Mouse (Mus musculus) thymus, postnatal 25 days (tissue): ENCODE results near the gene Stpg3.

Source experiments
- DNase-seq: peaks from one replicate; pipeline ENCODE4 v3.0.0; 2022

Gene Stpg3

DNA sequence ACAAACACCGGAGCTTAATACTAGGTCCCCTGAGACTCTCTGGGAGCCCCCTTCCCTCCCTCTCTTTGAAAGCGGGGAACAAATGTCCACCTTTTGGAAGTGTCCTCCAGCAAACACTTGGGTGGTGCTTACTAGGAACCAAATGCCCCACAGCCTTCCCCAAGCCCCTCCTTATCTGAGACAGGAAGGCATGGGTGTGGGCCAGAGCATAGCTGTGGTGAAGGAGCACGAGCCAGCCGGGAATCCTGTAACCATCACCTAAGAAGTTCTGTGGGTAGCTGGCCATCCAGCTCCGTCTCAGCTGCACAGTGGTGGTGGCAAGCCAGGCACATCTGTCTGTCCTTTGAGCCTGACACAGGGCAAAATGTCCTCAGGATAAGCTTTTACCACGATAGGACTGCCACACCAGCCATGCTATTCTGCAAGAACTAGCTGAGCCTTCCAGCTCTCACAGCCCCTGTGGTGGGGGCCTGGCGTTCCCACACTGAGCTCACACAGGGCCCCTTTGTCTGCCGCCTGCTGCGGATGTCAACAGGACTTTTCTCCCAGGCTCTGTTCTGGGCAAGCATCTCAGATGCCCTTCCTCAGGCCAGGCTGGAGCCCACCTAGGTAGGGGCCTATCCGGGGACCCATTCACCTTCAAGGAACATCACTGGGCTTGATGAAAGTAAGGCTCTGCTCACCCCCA lies 36.0 kb downstream of the Stpg3 start:
- no peak for DNase-seq

DNA sequence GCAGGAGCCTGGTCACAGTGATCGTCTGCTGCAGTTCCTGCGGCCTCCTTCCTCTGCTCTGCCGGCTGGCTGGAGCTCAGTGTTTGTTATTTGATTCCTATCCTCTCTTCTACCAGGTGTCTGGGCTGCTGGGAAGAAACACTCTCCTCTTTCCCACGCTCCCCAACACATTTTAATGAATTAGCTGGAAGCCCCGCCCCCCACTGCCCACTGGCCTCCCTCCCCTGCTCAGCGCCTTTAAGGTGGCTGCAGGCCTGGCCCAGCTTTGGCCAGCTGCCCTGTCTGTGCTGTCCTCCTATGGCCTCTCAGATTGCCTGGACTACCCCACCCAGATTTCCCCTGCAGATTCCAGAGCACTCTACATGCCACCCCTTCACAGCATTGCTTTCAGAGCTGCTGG lies 36.8 kb downstream of the Stpg3 start:
- DNase-seq, result no peak

DNA sequence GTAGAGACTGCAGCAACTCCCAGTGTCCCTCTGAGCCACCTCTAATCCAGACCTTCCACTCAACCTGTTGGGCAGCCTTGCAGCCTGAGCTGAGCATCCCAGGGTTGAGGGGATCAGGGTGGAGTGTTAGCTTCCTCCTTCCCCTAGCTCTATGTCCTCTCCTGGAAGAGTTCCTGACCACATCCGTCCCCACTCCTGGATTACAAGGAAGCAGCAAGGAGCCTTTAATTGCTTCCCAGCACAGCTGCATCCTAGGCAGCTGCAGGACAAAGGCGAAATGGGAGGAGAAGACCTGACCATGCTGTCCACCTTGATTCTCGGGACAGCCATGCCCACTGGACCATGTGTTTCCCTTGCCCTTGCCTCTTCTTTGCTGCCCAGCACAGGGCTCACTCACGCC lies 37.4 kb downstream of the Stpg3 start:
- DNase-seq, result no peak

DNA sequence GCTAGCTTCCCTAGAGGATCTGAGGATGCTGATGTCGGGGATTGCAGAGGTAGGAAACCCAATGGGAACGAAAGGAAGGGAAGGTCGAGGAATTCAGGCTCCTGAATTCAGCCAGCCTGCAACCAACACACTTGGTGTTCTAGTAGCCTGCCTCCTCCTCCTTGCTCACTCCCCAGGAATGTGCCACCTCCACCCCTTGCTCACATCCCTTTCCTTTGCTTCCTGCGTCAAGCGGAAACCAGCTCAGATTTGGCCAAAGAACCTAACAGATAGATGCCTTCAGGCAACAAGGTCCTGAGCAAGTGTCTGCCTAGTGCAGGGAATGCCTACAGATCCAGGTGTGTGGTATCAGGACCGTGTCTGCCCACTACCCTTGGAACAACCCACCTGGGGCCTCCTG lies 37.9 kb downstream of the Stpg3 start:
- DNase-seq, result no peak

DNA sequence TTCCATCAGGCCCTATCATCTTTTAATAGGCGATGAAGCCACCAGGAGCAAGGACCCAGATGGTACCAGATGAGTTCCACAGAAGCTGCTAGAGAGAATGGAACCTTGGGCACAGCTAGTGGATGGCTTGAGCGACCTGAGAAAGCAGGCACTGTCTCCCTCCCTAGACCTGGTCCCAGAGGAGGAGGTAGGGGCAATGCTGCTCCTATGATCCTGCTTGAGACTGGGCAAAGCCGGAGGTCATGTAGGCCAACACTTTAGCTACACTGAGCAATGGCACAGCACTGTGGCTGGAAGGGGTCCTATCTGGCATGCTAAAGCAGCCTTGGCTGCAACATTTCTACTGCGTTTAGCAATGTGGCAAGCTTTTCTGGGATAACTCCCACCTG lies 38.8 kb downstream of the Stpg3 start:
- no peak for DNase-seq

DNA sequence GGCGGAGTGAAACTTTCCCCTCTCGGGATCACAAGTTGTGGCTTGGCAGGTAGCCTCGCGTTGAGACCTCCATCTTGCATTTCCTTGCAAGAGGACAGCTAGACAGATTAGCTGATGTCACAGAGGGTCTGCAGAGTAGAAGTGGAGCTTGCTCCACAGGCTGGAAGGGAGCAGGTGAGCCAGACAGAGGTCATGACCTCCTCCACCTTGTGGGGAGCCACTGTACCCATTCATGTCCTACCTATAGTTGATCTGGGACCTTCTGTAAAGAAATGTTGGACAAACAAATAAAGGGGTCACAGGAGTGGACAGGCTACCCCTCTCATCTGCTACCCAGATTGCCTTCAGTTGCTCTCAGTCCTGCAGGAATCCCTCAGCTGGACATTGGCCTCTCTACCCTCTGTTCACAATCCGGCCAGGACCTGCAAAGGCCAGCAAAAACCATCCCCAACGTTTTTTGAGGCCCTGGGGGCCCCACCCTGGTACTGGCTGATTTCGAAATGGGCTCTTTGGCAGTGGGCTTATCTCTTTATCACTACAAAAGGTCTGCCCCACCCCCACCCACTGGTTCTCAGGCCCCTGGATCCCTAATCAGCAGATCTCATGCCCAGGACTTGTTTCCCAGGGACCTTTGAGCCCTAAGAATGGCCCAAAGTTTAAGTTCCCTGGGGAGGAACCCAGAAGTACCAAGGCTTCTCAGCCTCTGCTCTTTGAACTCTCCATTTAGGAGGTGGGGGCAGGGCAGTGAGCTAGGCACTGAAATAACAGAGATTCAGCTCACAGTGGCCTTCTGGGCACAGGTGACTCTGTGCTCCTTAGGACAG lies 39.4 kb downstream of the Stpg3 start:
- DNase-seq, result no peak

DNA sequence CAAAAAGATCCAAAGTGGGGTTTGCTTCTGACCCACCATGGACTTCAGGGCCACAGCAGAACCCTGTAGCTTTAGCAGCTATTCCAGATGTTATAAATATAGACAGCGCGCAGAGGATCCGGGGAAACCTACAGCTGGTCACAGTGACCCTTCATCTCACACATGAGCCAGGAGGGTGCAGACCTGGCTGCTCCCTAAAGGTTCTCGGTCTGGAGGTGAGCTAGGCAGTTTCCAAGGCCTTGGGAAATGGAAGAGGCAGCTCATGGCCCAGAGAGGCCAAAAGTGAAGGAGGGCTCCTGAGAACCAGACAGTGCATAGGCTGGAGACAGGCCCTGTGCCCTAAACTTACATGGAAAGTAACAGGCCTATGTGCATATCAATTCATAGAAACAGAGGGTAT lies 40.6 kb downstream of the Stpg3 start:
- DNase-seq, result no peak

DNA sequence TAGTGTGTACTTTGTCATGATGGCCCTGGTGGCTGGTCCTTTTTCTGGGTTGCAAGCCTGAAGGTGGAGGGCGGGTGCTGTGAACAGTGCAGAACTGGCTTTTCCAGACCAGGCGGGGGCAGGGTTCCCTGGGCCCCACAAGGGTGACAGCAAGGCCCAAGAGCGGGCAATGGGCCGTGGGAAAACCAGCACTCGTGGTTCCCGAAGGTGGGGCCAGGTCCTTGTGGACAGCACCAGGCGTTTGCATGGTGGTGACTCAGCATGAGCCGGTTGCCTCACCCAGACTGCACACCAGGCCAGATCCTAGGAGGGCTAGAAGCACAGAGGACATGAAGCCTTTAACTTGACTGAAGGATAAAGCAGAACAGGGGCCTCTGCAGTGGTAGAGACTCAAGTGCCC lies 41.8 kb downstream of the Stpg3 start:
- DNase-seq, result no peak

DNA sequence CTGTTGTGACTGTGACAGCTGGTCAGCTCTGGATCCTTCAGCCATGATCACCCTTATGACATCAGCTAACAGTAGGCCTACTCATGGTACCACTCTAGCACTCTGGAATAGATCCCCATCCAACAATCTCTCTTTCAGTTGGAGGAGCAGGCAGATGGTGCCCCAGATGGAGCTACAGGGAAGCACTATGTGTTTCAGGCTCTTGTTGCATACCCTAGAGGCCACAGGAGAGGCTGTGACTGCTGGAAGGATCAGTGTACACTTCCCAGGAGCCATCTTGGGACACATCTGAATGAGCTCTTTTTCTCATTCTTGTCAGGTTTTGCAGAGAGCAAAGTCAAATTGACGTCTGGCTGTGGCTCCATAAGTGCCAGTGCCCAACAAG lies 42.7 kb downstream of the Stpg3 start:
- DNase-seq, result no peak

DNA sequence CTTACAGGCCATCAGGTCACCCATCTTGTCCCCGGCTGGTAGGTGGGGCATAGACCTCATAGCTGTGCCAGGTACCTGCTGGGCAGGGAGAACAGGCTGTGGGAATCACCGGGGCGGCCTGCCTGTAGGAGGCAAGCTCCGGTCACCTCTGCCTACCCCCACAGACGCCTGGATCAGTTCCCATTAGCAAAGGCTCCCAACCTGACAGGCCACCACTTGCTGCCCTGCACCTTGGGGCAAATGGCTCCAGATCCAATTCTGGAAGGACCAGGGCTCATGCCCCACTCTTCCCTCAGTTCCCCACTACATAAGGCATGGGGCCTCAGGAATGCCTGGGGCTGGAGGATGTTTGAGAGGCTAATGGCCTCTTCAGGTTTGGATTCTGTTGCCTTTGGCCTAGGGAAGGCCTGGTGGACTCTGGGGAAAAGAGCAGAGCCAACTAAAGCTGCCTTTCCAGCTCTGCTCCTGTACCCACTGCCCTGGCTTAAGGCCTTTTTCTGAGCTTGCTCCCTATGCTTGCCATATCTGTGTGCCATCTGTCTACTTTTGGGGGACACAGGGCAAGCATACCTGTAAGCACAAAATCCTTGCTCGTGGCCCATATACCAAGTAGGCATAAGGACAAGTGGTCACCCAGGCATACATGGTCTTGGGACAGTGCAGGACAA lies 43.2 kb downstream of the Stpg3 start:
- no peak for DNase-seq

DNA sequence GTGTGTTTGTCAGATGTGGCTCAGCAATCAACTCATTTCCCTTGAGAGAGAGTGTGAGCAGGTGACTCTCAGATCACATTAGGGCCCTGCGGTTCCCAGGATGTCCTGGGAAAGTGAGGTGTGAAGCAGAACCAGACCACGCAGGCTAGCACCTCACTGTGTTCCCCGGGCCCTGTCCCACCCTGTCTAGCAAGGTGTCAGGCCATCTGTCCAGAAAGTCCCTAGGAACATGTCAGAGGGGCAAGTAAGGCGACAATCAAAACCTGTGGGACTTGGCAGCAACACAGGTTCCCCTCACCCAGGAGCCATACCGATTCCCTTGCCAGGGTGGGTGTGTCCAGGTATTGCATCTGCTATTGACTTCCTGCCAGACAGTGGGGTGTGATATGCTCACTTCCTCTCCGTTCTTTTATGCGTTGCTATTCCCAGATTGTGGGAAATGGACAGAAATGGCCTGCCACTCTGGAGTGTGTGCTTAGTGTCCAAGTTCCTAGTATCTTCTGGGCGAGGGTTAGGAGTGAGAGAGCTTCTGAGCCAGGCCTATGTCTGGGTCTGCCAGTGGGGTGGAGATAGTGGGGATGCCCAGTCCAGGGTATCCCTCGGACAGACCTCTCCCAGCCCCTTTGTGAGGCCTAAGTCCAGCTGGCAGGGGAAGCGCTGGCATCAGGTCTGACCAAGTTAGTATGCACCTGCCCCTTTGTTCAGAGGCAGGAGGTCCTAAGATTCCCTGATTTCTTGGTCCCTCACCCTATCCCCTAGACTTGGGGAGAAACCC lies 43.9 kb downstream of the Stpg3 start:
- DNase-seq, result no peak

DNA sequence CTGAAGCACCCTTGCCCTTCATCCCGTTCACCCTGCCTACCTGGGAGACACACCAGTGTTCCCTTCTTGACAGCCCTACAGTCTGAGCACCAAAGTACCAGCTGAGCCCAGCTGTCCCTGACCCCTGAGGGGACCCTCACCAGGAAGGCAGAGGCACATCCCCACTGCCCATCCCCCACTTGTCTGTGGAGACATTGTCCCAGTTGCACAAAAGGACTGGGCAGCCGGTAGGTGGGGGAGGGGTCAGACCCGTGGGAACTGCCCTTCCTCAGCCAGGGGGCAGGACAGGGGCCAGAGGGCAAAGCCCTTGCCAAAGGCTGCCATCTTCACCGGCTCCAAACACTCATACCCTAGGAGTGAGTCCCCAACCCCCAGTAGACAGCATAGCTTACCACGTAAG lies 44.7 kb downstream of the Stpg3 start:
- DNase-seq, result no peak

DNA sequence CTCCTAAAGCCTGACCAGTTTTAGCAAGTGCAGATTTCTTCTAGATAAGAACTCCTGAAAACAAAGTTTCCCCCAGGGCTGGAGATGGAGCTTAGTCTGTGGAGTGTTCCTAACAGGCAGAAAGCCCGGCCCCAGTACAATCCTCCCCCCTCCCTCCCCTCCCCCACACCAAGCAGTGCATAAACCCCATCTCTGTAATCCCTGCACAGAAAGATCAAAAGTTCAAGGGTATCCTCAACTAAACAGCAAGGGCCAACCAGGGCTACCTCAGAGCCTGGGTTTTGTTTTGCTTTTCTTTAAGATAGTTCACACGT lies 45.8 kb downstream of the Stpg3 start:
- DNase-seq, result no peak

DNA sequence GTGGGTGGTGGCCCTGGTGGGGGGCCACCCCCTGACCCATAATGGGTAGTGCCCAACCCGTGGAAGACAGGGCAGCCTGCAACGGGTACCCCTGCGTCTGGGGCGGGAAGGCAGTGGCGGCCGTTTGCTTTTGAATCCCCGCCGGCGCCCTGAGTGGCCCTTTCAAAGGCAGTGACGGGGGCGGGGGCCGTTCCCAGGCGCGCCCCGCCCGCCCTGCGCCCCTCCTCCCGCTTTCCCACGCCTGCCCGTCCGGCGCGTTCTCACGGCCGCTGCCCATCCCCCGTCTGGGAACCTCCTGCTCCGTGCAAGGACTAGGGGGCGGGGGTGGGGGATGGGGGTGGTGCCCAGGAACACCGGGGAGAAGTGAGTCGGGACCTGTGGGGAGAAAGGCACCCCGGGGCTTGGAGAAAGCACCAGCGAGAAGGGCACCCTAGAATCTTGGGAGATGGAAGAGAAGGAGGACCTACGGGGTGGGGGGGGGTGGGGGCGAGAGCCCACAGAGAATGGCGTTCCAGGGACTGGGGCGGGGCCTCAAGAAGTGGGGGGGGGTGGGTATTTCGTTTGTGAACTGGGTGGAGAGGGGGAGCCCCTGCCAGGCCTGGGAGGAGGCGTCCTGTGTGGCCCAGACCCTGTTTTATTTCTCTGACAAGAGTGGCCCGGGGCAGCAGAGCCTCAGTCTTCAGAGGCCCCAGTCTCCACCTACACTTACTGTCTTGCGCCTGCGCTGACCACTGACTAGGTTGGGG lies 46.3 kb downstream of the Stpg3 start:
- peak; percentile 55 for DNase-seq

DNA sequence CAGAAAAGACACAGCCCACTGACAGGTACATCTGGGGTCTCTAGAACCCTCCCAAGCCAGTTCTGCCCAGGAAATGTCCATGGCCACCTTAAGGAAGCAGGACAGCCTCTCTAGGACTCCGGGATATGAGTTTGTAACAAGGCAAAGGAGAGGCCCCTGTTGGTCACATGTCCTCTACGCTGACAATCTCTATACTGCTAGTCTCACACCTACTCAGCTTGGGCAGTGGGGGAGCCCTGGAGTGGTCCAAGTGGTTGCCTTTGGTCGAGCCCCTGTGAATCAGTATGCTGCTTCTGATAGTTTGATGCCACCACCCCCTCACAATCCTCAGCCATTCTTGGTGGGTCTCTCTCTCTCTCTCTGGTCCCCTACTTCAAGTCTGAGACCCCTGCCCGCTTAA lies 47.0 kb downstream of the Stpg3 start:
- DNase-seq, result peak; percentile 12
